Mouse (Mus musculus): ENCODE measurements around the gene E330021D16Rik.

DNA sequence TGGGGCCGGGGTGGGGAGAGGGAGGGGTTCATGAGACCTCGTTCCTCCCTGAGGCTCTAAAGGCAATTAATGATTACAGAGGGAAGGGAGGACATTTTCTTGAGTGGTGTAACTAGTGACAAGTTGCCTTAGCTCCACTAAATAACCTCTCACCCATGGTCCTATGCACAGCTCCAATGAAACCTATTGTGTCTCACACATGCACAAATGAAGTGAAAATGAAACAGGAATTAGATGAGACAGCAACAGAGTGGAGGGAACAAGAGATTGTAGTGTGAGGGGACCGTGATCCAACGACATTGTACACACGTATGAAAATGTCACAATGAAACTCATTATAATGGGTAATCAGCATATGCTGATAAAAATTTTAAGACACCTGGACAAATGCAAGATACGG is 35.5 kb upstream of the E330021D16Rik start:
- TF ChIP-seq CTCF (IDR thresholded peaks at IDR 0.05; ENCODE audit: borderline replicate concordance, control insufficient read depth, extremely low read depth, insufficient read depth, low read length, poor library complexity) (no peak), POLR2A (IDR thresholded peaks at IDR 0.05; ENCODE audit: control insufficient read depth, extremely low read depth, insufficient read depth, low read length, poor library complexity) (no peak)
